Mouse (Mus musculus): ENCODE measurements around the gene Wwc2. TPM values are rescaled to one million over a fixed set of nuclear protein-coding genes. Genes with fewer than 3 reads are reported as not detected.
A peak's percentile ranks its signal among the peaks of the same experiment; 100 is the strongest.

Wwc2 gene
- polyA plus RNA-seq, 1 experiment from 2014 or later = 8.5 TPM

DNA sequence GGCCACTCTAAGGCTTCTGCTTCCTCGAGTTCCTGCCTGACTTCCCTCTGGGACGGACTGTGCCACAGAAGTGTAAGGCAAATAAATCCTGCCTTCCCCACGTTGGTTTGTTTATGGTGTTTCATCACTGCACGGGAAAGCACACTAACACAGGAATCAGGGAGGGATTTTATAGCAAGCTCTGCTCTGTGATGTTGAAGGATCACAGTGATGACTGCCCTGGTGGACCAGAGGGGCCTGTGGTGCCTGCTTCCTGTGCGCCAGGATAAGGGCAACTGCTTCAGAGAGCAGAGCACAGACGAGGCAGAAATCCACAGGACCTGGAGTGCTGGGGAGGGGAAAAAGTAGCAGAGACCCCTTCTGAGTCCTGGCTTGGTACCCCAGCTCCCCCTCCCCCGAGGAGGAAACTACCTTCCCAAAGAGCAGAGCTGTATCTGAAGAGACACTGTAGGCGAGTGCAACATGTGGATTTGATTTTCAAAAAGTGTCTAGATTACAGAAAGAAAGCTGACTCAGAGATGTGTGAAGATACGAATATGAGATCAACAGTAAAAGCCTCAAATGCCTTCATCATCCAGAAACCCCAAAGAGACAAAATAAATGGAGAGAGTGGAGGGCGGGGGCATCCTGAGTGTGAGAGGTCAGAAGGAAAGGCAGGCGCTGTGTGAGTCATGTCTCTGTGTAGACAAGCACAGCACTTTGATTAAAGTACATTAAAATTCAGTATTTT is 101.7 kb downstream of the Wwc2 start:
- Histone ChIP-seq H3K4me3 (replicated peaks) (no peak overlapping the region), H3K36me3 (no peaks in the 10 kb centered on the region), H3K27ac (no peak overlapping the region), H3K9me3 (no peaks in the 10 kb centered on the region), H3K4me2 (replicated peaks) (no peak overlapping the region), H3K9ac (no peak overlapping the region), H3K27me3 (replicated peaks) (no peaks in the 10 kb centered on the region), H3K4me1 (replicated peaks) (no peaks in the 10 kb centered on the region)
- 57% methylated on average over 11 of the region's 11 CpGs for WGBS
- no peak for ATAC-seq

- Histone ChIP-seq H3K36me3 (no peaks in the 10 kb centered on the region; the same call in 1 of the 2 replicates), H3K9me3 (no peaks in the 10 kb centered on the region), H3K4me1 (replicated peaks) (no peaks in the 10 kb centered on the region), H3K27ac (no peak overlapping the region), H3K4me2 (replicated peaks) (no peak overlapping the region), H3K9ac (no peak overlapping the region), H3K4me3 (replicated peaks) (no peak overlapping the region), H3K27me3 (replicated peaks) (no peaks in the 10 kb centered on the region)
- 68% methylated on average over 5 of the region's 5 CpGs for WGBS
- ATAC-seq = no peak
Observed at GRCm38 (mm10) chr8:47884306-47884705, 106.4 kb downstream of the Wwc2 start.

GRCm38 (mm10) chr8:47883739-47884138 is 107.0 kb downstream of the Wwc2 start:
- no peaks in the 10 kb centered on the region; the same call in 1 of the 2 replicates for H3K36me3 ChIP-seq
- 82% methylated on average over 8 of the region's 8 CpGs for WGBS
- H3K4me3 ChIP-seq (replicated peaks) = no peak overlapping the region
- ATAC-seq = no peak
- H3K9ac ChIP-seq = no peak overlapping the region
- no peaks in the 10 kb centered on the region for H3K4me1 ChIP-seq (replicated peaks)
- no peaks in the 10 kb centered on the region for H3K9me3 ChIP-seq
- H3K27me3 ChIP-seq (replicated peaks) = no peaks in the 10 kb centered on the region
- no peak overlapping the region for H3K4me2 ChIP-seq (replicated peaks)
- no peak overlapping the region for H3K27ac ChIP-seq

- WGBS = 83% methylated on average over 3 of the region's 3 CpGs
- Histone ChIP-seq H3K36me3 (no peaks in the 10 kb centered on the region; the same call in 1 of the 2 replicates), H3K4me3 (replicated peaks) (no peak overlapping the region), H3K27ac (no peak overlapping the region), H3K9ac (no peak overlapping the region), H3K27me3 (replicated peaks) (no peaks in the 10 kb centered on the region), H3K4me1 (replicated peaks) (no peaks in the 10 kb centered on the region), H3K9me3 (no peaks in the 10 kb centered on the region), H3K4me2 (replicated peaks) (no peak overlapping the region)
- no peak for ATAC-seq
Observed at GRCm38 (mm10) chr8:47878516-47878915, 112.2 kb downstream of the Wwc2 start.

DNA sequence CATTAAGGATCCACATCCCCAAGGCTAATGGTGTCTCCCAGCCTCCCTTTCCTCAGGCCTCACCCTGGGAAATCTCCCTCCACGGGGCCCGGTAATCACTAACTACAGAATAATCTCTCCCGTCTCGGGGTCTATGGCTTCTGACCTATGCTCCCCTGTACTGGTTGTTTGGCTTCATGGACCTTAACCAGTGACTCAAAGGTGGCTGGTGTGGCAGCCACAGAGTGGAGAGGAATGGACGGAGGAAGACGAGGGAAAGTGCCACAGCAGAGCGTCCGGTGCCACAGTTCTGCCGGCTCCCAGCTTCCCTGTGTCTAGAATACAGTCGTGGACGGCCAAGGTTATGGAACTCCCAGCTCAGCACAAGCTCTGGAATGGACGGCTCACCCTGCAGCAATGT is 114.9 kb downstream of the Wwc2 start:
- Histone ChIP-seq H3K4me1 (replicated peaks) (no peaks in the 10 kb centered on the region), H3K27ac (no peak overlapping the region), H3K4me2 (replicated peaks) (no peak overlapping the region), H3K36me3 (no peaks in the 10 kb centered on the region), H3K9ac (no peak overlapping the region), H3K4me3 (replicated peaks) (no peak overlapping the region), H3K9me3 (no peaks in the 10 kb centered on the region), H3K27me3 (replicated peaks) (no peaks in the 10 kb centered on the region)
- 0 out of 2 replicates have a peak, but pooled peaks have one; percentile 22 for ATAC-seq
- WGBS = 82% methylated on average over 12 of the region's 12 CpGs

- no peak overlapping the region for H3K4me2 ChIP-seq (replicated peaks)
- no peaks in the 10 kb centered on the region for H3K9me3 ChIP-seq
- no peaks in the 10 kb centered on the region for H3K36me3 ChIP-seq
- no peak overlapping the region for H3K9ac ChIP-seq
- H3K4me3 ChIP-seq (replicated peaks) = no peak overlapping the region
- 52% methylated on average over 13 of the region's 13 CpGs for WGBS
- H3K27me3 ChIP-seq (replicated peaks) = no peaks in the 10 kb centered on the region
- H3K4me1 ChIP-seq (replicated peaks) = no peaks in the 10 kb centered on the region
- peak; percentile 74 for ATAC-seq
- peak overlapping the region; percentile 64; the same call in 1 of the 2 replicates for H3K27ac ChIP-seq
Observed at GRCm38 (mm10) chr8:47874497-47875178, 116.1 kb downstream of the Wwc2 start.

GRCm38 (mm10) chr8:47872361-47873107 is 118.2 kb downstream of the Wwc2 start:
- H3K27ac ChIP-seq = no peak overlapping the region
- no peaks in the 10 kb centered on the region for H3K4me1 ChIP-seq (replicated peaks)
- no peaks in the 10 kb centered on the region for H3K36me3 ChIP-seq
- no peak overlapping the region for H3K4me2 ChIP-seq (replicated peaks)
- no peak overlapping the region for H3K4me3 ChIP-seq (replicated peaks)
- ATAC-seq = peak; percentile 68
- WGBS = 52% methylated on average over 13 of the region's 13 CpGs
- H3K9me3 ChIP-seq = no peaks in the 10 kb centered on the region
- H3K9ac ChIP-seq = no peak overlapping the region
- H3K27me3 ChIP-seq (replicated peaks) = no peaks in the 10 kb centered on the region

DNA sequence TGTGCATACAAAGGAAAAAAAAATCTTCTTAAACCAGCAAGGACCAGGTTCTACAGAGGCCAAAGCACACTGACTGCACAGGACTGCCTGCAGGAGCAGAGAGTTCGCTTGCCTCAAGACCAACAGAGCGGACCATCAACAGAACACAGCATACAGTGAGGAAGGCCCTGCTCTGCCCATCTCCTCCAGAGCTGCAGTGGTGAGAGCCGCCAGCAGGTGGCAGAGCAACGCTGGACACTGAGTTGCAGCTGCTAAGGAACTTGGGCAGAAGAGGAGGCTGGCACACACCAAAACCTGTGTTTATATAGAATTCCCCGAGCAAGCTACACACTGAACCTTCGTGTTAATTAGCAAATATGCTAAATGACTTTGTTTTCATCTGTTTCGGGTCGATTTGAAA is 123.7 kb downstream of the Wwc2 start:
- Histone ChIP-seq H3K36me3 (peaks cover 12% of the 10 kb centered on the region), H3K9ac (no peak overlapping the region), H3K4me2 (replicated peaks) (no peak overlapping the region), H3K9me3 (no peaks in the 10 kb centered on the region), H3K4me3 (replicated peaks) (no peak overlapping the region), H3K27me3 (replicated peaks) (no peaks in the 10 kb centered on the region), H3K27ac (no peak overlapping the region), H3K4me1 (replicated peaks) (no peaks in the 10 kb centered on the region)
- peak; percentile 71 for ATAC-seq
- WGBS = 23% methylated on average over 8 of the region's 8 CpGs

DNA sequence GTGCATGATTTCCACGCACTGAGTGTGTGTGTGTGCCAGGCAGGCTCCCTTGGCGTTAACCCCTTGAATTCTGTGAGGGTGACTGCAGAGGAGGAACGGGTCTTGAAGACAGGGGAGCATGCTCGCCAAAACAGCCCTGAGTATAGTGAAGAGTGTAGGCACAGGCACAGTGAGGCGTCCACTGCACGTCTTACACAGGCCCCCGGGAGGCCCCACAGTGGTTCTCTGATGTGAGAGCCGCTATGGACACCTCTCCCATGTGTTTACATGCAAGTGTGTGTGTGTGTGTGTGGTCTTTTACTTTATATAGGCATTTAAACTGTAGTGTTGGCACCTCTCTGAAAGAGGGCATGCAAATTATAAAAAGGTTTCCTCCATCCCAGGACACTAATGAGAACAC is 124.2 kb downstream of the Wwc2 start:
- no peak overlapping the region for H3K27ac ChIP-seq
- no peaks in the 10 kb centered on the region for H3K4me1 ChIP-seq (replicated peaks)
- H3K4me3 ChIP-seq (replicated peaks) = no peak overlapping the region
- no peaks in the 10 kb centered on the region for H3K9me3 ChIP-seq
- no peaks in the 10 kb centered on the region for H3K27me3 ChIP-seq (replicated peaks)
- H3K36me3 ChIP-seq = peaks cover 12% of the 10 kb centered on the region
- no peak overlapping the region for H3K4me2 ChIP-seq (replicated peaks)
- H3K9ac ChIP-seq = no peak overlapping the region
- 83% methylated on average over 8 of the region's 8 CpGs for WGBS
- ATAC-seq = no peak; the same call in 1 of the 2 replicates

DNA sequence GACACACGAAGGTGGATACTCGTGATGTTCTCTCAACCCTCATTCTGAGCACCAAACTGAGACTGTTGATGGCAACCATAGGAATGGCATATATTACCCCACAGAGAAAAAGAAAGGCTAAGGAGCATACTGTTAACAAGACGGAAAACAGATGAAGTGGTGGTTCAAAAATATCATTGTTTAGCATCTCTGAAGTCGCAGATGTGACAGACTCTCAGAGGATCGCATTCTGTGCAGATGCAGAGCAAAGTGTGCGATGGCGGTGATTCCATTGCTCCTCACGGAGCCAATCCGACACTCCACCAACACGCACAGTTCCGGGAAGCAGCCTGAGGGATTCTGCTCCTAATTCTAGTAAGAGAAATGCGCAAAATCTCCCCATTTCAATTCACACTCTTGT is 131.5 kb downstream of the Wwc2 start:
- Histone ChIP-seq H3K4me1 (replicated peaks) (no peaks in the 10 kb centered on the region), H3K9me3 (no peaks in the 10 kb centered on the region), H3K27ac (no peak overlapping the region), H3K4me2 (replicated peaks) (no peak overlapping the region), H3K36me3 (peaks cover 19% of the 10 kb centered on the region), H3K4me3 (replicated peaks) (no peak overlapping the region), H3K9ac (no peak overlapping the region), H3K27me3 (replicated peaks) (no peaks in the 10 kb centered on the region)
- 91% methylated on average over 12 of the region's 12 CpGs for WGBS
- ATAC-seq = no peak

DNA sequence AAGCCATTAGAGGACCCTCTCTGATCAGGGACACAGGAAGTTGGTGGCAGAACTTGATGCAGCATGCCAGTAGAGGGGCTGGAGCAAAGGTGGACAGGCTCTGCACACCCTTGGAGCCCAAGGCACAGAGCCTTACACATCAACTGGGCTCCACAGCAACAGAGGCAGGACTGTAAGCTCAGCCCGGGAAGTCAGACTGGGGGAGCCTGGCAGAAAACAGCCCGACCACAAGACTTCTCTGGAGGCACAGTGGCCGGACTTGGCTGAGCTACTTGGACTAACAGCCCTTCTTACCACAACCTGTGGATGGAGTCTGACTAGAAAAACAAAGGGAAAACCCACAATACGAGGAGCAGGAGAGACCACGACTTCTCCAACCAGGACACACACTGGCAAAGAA is 137.4 kb downstream of the Wwc2 start:
- WGBS = 86% methylated on average over 5 of the region's 5 CpGs
- peaks cover 18% of the 10 kb centered on the region for H3K36me3 ChIP-seq
- ATAC-seq = no peak
- H3K4me3 ChIP-seq (replicated peaks) = no peak overlapping the region
- H3K4me1 ChIP-seq (replicated peaks) = peaks cover 16% of the 10 kb centered on the region; the same call in 1 of the 2 replicates
- no peak overlapping the region for H3K27ac ChIP-seq
- no peaks in the 10 kb centered on the region for H3K27me3 ChIP-seq (replicated peaks)
- no peaks in the 10 kb centered on the region for H3K9me3 ChIP-seq
- H3K9ac ChIP-seq = no peak overlapping the region
- no peak overlapping the region for H3K4me2 ChIP-seq (replicated peaks)

GRCm38 (mm10) chr8:47852737-47853136 is 138.0 kb downstream of the Wwc2 start:
- Histone ChIP-seq H3K9me3 (no peaks in the 10 kb centered on the region), H3K4me3 (replicated peaks) (no peak overlapping the region), H3K9ac (no peak overlapping the region), H3K4me1 (replicated peaks) (peaks cover 16% of the 10 kb centered on the region; the same call in 1 of the 2 replicates), H3K27me3 (replicated peaks) (no peaks in the 10 kb centered on the region), H3K36me3 (peaks cover 23% of the 10 kb centered on the region), H3K4me2 (replicated peaks) (no peak overlapping the region), H3K27ac (peak overlapping the region; percentile 74; the same call in 1 of the 2 replicates)
- ATAC-seq = no peak
- WGBS = 74% methylated on average over 5 of the region's 5 CpGs

Measured in intestine, embryonic 15.5 days (tissue).